Comparison of ENCODE assay signal across 9 mouse cellular contexts in the genomic region with DNA sequence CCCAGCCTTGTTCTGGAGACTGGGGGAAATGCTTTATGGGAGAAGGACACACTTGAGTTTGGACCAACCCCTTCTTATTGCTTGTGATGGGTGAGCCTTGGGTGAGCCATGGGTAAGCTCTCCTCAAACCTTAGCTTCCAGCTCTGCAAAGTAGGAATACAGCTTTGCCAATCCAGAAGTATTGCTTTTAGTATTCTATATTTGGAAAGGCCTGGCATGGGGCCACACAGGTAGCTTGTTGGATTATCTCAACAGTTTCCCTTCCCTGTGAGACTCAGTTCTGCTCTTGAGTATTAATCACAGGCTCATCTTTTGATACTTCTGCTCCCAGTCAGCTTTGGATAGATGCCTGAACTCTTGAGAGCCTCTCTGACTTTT. TPM values are rescaled to one million over a fixed set of nuclear protein-coding genes. Genes with fewer than 3 reads are reported as not detected.
A peak's percentile ranks its signal among the peaks of the same experiment; 100 is the strongest.
DNase-seq lines count a peak whose midpoint lies in the region; ATAC-seq and TF ChIP-seq lines count a peak whose summit lies in the region.
"Had no signal": no experiment of that assay in that cellular context is flagged by ENCODE, and none has a peak within 500 bp of the region (broad histone marks: within the 10 kb centered on the region; RNA-seq: fewer than 3 reads in every experiment).

No protein-coding gene starts in this region.

- no peaks in the 10 kb centered on the region for H3K9me3 ChIP-seq in forebrain, embryonic 10.5 days
- no peaks in the 10 kb centered on the region for H3K9me3 ChIP-seq in intestine, embryonic 16.5 days (ENCODE audit: control insufficient read depth, low read length)

- DNase-seq in liver, adult 2 months (ENCODE audit: extremely low read depth, low read depth, low spot score), result no peak
- no peak for DNase-seq in liver
- no peak for DNase-seq in forebrain, embryonic 10.5 days (ENCODE audit: extremely low spot score, low spot score)
- DNase-seq in embryo, embryonic 10 days (ENCODE audit: low spot score), result no peak
- DNase-seq in spleen, postnatal 4 days (ENCODE audit: low spot score in 2 of 2), result no peak
- DNase-seq: left cerebral cortex, postnatal 4 days had no signal

- peak overlapping the region; percentile 94 for H3K4me2 ChIP-seq in intestine, embryonic 16.5 days (ENCODE audit: low read depth, low read length)
- peak overlapping the region; percentile 93 for H3K4me2 ChIP-seq in myocyte (ENCODE audit: low read depth)

- peak overlapping the region; percentile 69 for H3ac ChIP-seq in myocyte (ENCODE audit: control insufficient read depth, insufficient read length)

- no peaks in the 10 kb centered on the region for H3K36me3 ChIP-seq in liver, adult 2 months (ENCODE audit: control insufficient read depth, insufficient read depth, low read length)
- H3K36me3 ChIP-seq in forebrain, embryonic 10.5 days (replicated peaks), result no peaks in the 10 kb centered on the region; the same call in 1 of the 2 replicates
- no peaks in the 10 kb centered on the region for H3K36me3 ChIP-seq in intestine, embryonic 16.5 days (ENCODE audit: control insufficient read depth, insufficient read depth, low read length)
- H3K36me3 ChIP-seq in myocyte (ENCODE audit: control insufficient read depth, insufficient read depth), result no peaks in the 10 kb centered on the region

- TF ChIP-seq CTCF in liver, adult 2 months (IDR thresholded peaks at IDR 0.05; ENCODE audit: low read depth, low read length), result no peak

- H3K79me2 ChIP-seq in liver, adult 2 months (ENCODE audit: control insufficient read depth, insufficient read depth, low read length), result peaks cover 47% of the 10 kb centered on the region
- H3K79me2 ChIP-seq in myocyte (ENCODE audit: control insufficient read depth, insufficient read depth), result peaks cover 71% of the 10 kb centered on the region

- ATAC-seq in intestine, embryonic 16.5 days, result no peak
- no peak for ATAC-seq in megakaryocyte progenitor cell, adult 5-6 weeks (replicated peaks; ENCODE audit: poor library complexity)

- H3K4me3 ChIP-seq in liver, adult 2 months (ENCODE audit: insufficient read depth, low read depth, low read length), result peak overlapping the region; percentile 91
- H3K4me3 ChIP-seq in forebrain, embryonic 10.5 days, result peak overlapping the region; percentile 75
- H3K4me3 ChIP-seq in intestine, embryonic 16.5 days (ENCODE audit: low read length), result peak overlapping the region; percentile 96
- peak overlapping the region; percentile 94 for H3K4me3 ChIP-seq in myocyte

- no peak for TF ChIP-seq POLR2A in liver, adult 2 months (IDR thresholded peaks at IDR 0.05; ENCODE audit: extremely low read depth, insufficient read depth, low read length)
- TF ChIP-seq POLR2A in myocyte (IDR thresholded peaks at IDR 0.05; ENCODE audit: insufficient read length, low read depth), result no peak

- no peak overlapping the region for H3K27ac ChIP-seq in liver, adult 2 months (replicated peaks; ENCODE audit: insufficient read depth, low read depth, low read length)
- no peak overlapping the region for H3K27ac ChIP-seq in forebrain, embryonic 10.5 days
- H3K27ac ChIP-seq in intestine, embryonic 16.5 days (ENCODE audit: low read length), result no peak overlapping the region

- H3K27me3 ChIP-seq in liver, adult 2 months (ENCODE audit: control insufficient read depth, insufficient read depth, low read length), result no peaks in the 10 kb centered on the region
- H3K27me3 ChIP-seq in forebrain, embryonic 10.5 days (ENCODE audit: poor library complexity, severe bottlenecking), result no peaks in the 10 kb centered on the region
- H3K27me3 ChIP-seq in intestine, embryonic 16.5 days (replicated peaks; ENCODE audit: control insufficient read depth, insufficient read depth, low read length), result no peaks in the 10 kb centered on the region
- H3K27me3 ChIP-seq in myocyte (ENCODE audit: control insufficient read depth, insufficient read depth, insufficient read length), result no peaks in the 10 kb centered on the region

- H3K9ac ChIP-seq in liver, adult 2 months (ENCODE audit: low read depth, low read length), result no peak overlapping the region
- H3K9ac ChIP-seq in intestine, embryonic 16.5 days (ENCODE audit: low read depth, low read length), result peak overlapping the region; percentile 90

- peaks cover 10% of the 10 kb centered on the region for H3K4me1 ChIP-seq in liver, adult 2 months (ENCODE audit: control insufficient read depth, insufficient read depth, low read length)
- H3K4me1 ChIP-seq in forebrain, embryonic 10.5 days, result peaks cover 62% of the 10 kb centered on the region
- H3K4me1 ChIP-seq in intestine, embryonic 16.5 days (ENCODE audit: control insufficient read depth, insufficient read depth, low read length), result peaks cover 45% of the 10 kb centered on the region

TF ChIP-seq in myocyte, 11 proteins besides CTCF, POLR2A, EP300 and RAD21:
- TF ChIP-seq REST (IDR thresholded peaks at IDR 0.05; ENCODE audit: insufficient read depth, insufficient read length) (no peak), MYOD1 (IDR thresholded peaks at IDR 0.05; ENCODE audit: control insufficient read depth in 1 of 3, insufficient read length in 2 of 3, low read depth in 2 of 3) (no peak), CEBPB (IDR thresholded peaks at IDR 0.05; ENCODE audit: insufficient read depth, poor library complexity, severe bottlenecking) (no peak), SRF (IDR thresholded peaks at IDR 0.05; ENCODE audit: control insufficient read depth, insufficient read length, low read depth) (no peak), MYOG (IDR thresholded peaks at IDR 0.05; ENCODE audit: control insufficient read depth in 1 of 3, insufficient read depth in 1 of 3, insufficient read length in 2 of 3, low read depth in 2 of 3) (no peak), TCF12 (IDR thresholded peaks at IDR 0.05; ENCODE audit: insufficient read depth, poor library complexity, severe bottlenecking) (no peak), TCF3 (IDR thresholded peaks at IDR 0.05; ENCODE audit: insufficient read length, low read depth) (no peak), MAX (IDR thresholded peaks at IDR 0.05; ENCODE audit: low read depth) (no peak), E2F4 (IDR thresholded peaks at IDR 0.05; ENCODE audit: insufficient read depth) (no peak), USF1 (IDR thresholded peaks at IDR 0.05; ENCODE audit: low read depth) (no peak), POLR2AphosphoS2 (IDR thresholded peaks at IDR 0.05; ENCODE audit: insufficient read length, low read depth) (no peak)

RNA-seq across cellular contexts. Expression of a gene that starts 1.3 kb away (rescaled TPM):
- 7.4 and 7.6 TPM in 2 replicates for total RNA-seq in liver, adult 2 months (2014; rRNA removed)
- 6.2 and 8.7 TPM in 2 replicates for polyA plus RNA-seq in liver, adult 2 months (2012; rRNA removed)
- polyA plus RNA-seq in forebrain, embryonic 10.5 days (2016; fragmentation: Nextera tagmentation; extraction: Ambion mirVana), result 26.2 and 28.8 TPM in 2 replicates
- polyA plus RNA-seq in intestine, embryonic 16.5 days (2015; fragmentation: Nextera tagmentation; extraction: Ambion mirVana), result 14.7 and 15.7 TPM in 2 replicates
- 94.9 TPM for polyA plus RNA-seq in myocyte (2012; fragmentation: generic; extraction: Trizol)
- total RNA-seq in megakaryocyte progenitor cell, adult 5-6 weeks (2015), result 9.7 and 10.9 TPM in 2 replicates
- 17.1 and 21.5 TPM in 2 replicates for total RNA-seq in megakaryocyte progenitor cell, adult 5-6 weeks (2017)

RNA-seq across cellular contexts. Expression of a gene that starts 22.6 kb away (rescaled TPM):
- 0.60 and 0.65 TPM in 2 replicates for total RNA-seq in liver, adult 2 months (2014; rRNA removed)
- polyA plus RNA-seq in liver, adult 2 months (2012; rRNA removed), result 0.40 and 0.51 TPM in 2 replicates
- polyA plus RNA-seq in forebrain, embryonic 10.5 days (2016; fragmentation: Nextera tagmentation; extraction: Ambion mirVana), result 0.90 and 1.1 TPM in 2 replicates
- 0.82 and 1.2 TPM in 2 replicates for polyA plus RNA-seq in intestine, embryonic 16.5 days (2015; fragmentation: Nextera tagmentation; extraction: Ambion mirVana)
- 15.5 TPM for polyA plus RNA-seq in myocyte (2012; fragmentation: generic; extraction: Trizol)
- total RNA-seq in megakaryocyte progenitor cell, adult 5-6 weeks (2015), result 3.4 and 4.1 TPM in 2 replicates
- 8.6 and 9.3 TPM in 2 replicates for total RNA-seq in megakaryocyte progenitor cell, adult 5-6 weeks (2017)
